Mouse (Mus musculus) gastrocnemius, adult 2 months (tissue): ENCODE data around the gene Eapp. TPM values are rescaled to one million over a fixed set of nuclear protein-coding genes. Genes with fewer than 3 reads are reported as not detected.

Source experiments
- DNase-seq: peaks from one replicate; pipeline ENCODE4 v3.0.0; 2022
- H3K27ac ChIP-seq: fragments of 200-600 bp; 2 replicates; pipeline ENCODE4 v1.8.1; 2022; ENCODE audit warnings: mild to moderate bottlenecking
- H3K4me3 ChIP-seq: fragments of 200-600 bp; 2 replicates; pipeline ENCODE4 v1.8.1; 2022; ENCODE audit warnings: mild to moderate bottlenecking, moderate library complexity
- CTCF ChIP-seq: fragments of 200-600 bp; IDR thresholded peaks from 2 replicates; pipeline ENCODE4 v1.8.1; 2022; ENCODE audit warnings: antibody characterized with exemption, mild to moderate bottlenecking, moderate library complexity
- intact Hi-C: fragments of 180-260 bp; cut with DNase I; formaldehyde crosslinking; loops from one replicate; pipeline ENCODE4 v1.15.1; 2025
- total RNA-seq, 2 experiments: library from RNA; stranded (reverse); gene quantifications; 2 replicates each; pipeline ENCODE4 v1.2.3; 2021

Eapp gene
- total RNA-seq, 2 experiments from 2014 or later: 17.8 to 18.5 TPM

DNA sequence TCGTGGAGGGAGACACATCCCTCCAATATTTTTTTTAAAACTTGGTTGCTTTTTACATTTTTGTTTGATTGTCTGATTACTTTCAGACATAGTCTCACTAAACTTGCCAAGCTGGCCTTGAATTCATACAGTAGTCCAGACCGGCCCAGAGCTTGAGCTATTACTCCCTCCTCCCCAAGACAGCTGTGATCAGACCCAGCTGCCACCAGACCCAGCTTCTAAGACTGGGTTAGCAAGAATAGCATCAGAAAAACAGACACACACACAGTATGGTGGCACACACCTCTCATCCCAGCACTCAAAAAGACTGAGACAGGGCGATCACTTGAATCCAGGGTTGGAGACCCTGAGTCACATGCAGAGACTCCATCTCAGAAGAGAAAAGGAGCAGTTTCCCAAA lies 35.8 kb downstream of the Eapp start:
- no peak for TF ChIP-seq CTCF
- Histone ChIP-seq H3K27ac (no peak overlapping the region), H3K4me3 (no peak overlapping the region)
- DNase-seq: no peak
- intact Hi-C loops: no loop called here

- intact Hi-C loops: no loop called here
- no peak overlapping the region for H3K4me3 ChIP-seq
- DNase-seq: no peak
- no peak for TF ChIP-seq CTCF
- H3K27ac ChIP-seq: no peak overlapping the region
Observed at GRCm38 (mm10) chr12:54658425-54659092, 37.1 kb downstream of the Eapp start.

- Histone ChIP-seq H3K4me3 (no peak overlapping the region), H3K27ac (no peak overlapping the region)
- DNase-seq: no peak
- no peak for TF ChIP-seq CTCF
- intact Hi-C loops: loop anchor here (2.0 kb wide), 1 partner anchor 37 kb away; the partner anchor contains the start of gene Eapp
Observed at GRCm38 (mm10) chr12:54657951-54658350, 37.7 kb downstream of the Eapp start.

GRCm38 (mm10) chr12:54657226-54657625 lies 38.5 kb downstream of the Eapp start:
- no peak for DNase-seq
- Histone ChIP-seq H3K27ac (peak overlapping the region; percentile 96), H3K4me3 (peak overlapping the region; percentile 92)
- intact Hi-C loops: loop anchor here (2.0 kb wide), 1 partner anchor 38 kb away; the partner anchor contains the start of gene Eapp
- TF ChIP-seq CTCF: no peak

DNA sequence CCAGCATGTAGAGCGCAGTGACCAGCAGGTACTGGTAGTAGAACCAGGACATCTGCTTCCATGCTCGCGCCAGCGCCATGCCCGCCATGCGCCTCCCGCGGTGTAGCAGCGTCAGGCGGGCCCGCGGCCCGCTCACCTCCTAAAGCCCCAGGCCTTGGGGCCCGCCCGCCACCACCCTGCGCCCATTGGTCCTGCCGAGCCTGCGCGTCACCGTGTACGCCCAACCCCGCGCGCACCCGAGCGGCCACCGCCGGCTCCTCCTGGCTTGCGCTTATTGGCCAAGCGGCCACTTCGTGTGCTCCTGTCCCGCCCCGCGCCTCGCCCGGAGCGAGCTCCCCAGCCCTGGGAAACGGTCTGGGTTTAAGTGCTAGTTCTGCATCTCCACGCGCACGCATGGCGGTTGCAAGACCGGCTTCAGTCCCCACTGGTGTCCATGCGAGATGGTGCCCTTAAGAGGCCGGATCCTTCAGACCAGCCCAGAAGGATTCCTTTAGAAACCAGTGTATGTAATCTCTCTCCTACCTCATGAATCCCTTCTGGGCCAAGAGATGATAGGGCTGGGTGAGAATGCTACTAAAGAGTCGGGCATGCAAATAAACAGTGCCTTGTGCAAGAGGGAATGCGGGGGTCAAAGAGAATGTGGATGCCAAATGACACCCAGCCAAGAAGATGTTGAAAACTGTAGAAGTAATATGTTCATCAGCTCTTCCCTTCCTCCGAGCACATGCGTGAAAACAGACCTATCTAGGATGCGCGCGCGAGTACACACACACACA lies 39.1 kb downstream of the Eapp start, which contains the start of gene Sptssa:
Sptssa (minus strand) TSS at position 178 of the 776 bp plus-strand sequence.
- peak; percentile 6; the same call in 1 of the 2 replicates for TF ChIP-seq CTCF
- intact Hi-C loops: loop anchor here (2.0 kb wide), 1 partner anchor 38 kb away; the partner anchor contains the start of gene Eapp

DNA sequence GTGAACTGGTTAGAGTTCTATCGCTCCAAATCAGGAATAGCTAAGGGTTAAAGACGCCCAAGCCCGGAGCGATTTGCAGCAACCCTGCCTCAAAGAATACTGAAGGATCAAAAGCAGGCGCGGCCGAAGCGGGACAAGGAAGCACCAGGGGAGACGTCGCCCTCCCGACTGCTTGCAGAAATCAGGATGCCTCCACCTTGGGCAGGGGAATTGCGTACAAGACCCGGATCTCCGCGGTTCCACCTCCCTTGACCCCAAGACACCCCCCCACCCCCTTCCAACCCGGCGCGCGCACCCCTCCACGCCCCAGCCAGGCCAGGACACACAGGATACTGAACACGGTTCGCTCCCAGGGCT lies 39.7 kb downstream of the Eapp start:
- peak overlapping the region; percentile 92 for H3K4me3 ChIP-seq
- no peak for DNase-seq
- intact Hi-C loops: loop anchor here (2.0 kb wide), 1 partner anchor 39 kb away; the partner anchor contains the start of gene Eapp
- TF ChIP-seq CTCF: no peak
- H3K27ac ChIP-seq: peak overlapping the region; percentile 96

More for the DNA sequence above, 39.1 kb downstream of the Eapp start, which contains the start of gene Sptssa:
- Histone ChIP-seq H3K27ac (peak within 1 kb of the TSS; percentile 96), H3K4me3 (peak within 1 kb of the TSS; percentile 92)
- peak; percentile 99 for DNase-seq

- Histone ChIP-seq H3K27ac (peak overlapping the region; percentile 96), H3K4me3 (peak overlapping the region; percentile 92)
- no peak for DNase-seq
- intact Hi-C loops: loop anchor here (2.0 kb wide), 1 partner anchor 39 kb away; the partner anchor contains the start of gene Eapp
- TF ChIP-seq CTCF: no peak
Observed at GRCm38 (mm10) chr12:54655292-54656038, 40.2 kb downstream of the Eapp start.

GRCm38 (mm10) chr12:54654741-54655140 lies 41.0 kb downstream of the Eapp start:
- no peak for DNase-seq
- no peak for TF ChIP-seq CTCF
- Histone ChIP-seq H3K27ac (no peak overlapping the region; the same call in 1 of the 2 replicates), H3K4me3 (peak overlapping the region; percentile 3)
- intact Hi-C loops: no loop called here

GRCm38 (mm10) chr12:54654141-54654540 lies 41.6 kb downstream of the Eapp start:
- no peak overlapping the region for H3K4me3 ChIP-seq
- no peak for TF ChIP-seq CTCF
- no peak for DNase-seq
- intact Hi-C loops: no loop called here
- H3K27ac ChIP-seq: no peak overlapping the region

DNA sequence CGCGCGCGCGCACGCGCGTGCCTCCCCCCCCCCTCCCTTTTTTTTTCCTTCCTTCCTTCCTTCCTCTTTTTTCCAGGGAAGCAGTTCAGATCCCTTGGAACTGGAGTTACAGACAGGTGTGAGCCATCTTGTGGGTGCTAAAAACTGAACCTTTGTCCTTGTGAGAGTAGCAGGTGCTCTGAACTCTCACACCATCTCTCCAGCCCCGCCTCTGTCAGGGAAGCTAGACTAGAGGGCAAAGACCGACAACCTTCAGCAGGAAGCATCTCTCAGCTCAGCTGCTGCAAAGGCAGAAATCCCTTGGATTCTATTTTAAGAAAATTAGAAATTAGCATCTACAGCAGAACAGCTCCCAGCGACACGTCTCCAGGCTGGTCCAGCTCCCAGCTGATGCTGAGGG lies 43.4 kb downstream of the Eapp start:
- H3K4me3 ChIP-seq: peak overlapping the region; percentile 28; the same call in 1 of the 2 replicates
- intact Hi-C loops: no loop called here
- TF ChIP-seq CTCF: no peak
- H3K27ac ChIP-seq: no peak overlapping the region
- DNase-seq: no peak

DNA sequence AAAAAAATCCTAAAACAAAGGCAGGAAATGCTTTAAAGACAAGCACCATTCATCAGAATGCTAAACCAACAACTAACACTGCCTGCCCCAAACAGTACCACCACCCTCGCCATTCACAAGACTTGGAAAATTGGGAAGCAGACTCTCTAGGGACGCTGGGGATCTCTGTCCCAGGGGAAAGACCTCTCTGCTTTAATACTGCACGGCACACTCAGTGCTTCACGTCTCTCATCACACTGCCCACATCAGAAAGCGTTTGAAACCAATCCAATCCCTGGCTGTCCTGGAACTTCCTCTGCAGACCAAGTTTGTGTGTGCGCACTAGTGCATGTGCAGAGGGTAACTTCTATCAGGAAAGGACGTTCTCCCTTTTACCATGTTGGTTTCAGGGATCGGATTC lies 43.9 kb downstream of the Eapp start:
- no peak for DNase-seq
- intact Hi-C loops: no loop called here
- H3K4me3 ChIP-seq: peak overlapping the region; percentile 28; the same call in 1 of the 2 replicates
- H3K27ac ChIP-seq: no peak overlapping the region
- TF ChIP-seq CTCF: no peak

GRCm38 (mm10) chr12:54651158-54651557 lies 44.5 kb downstream of the Eapp start:
- Histone ChIP-seq H3K4me3 (no peak overlapping the region), H3K27ac (no peak overlapping the region)
- DNase-seq: no peak
- TF ChIP-seq CTCF: no peak
- intact Hi-C loops: no loop called here
